Mouse (Mus musculus) megakaryocyte-erythroid progenitor cell, adult 5-6 weeks (primary cell): ENCODE results near the gene Ccdc106. TPM values are rescaled to one million over a fixed set of nuclear protein-coding genes. Genes with fewer than 3 reads are reported as not detected.

Experiments used
- ATAC-seq: replicated peaks from 2 replicates; pipeline ENCODE4 v1.8.0; 2016; ENCODE audit warnings: mild to moderate bottlenecking, inconsistent platforms; ENCODE audit not compliant: severe bottlenecking, poor library complexity, low FRiP score, low TSS enrichment
- total RNA-seq, 2 experiments: library from RNA; stranded (forward) in 1 of 2; stranded (reverse) in 1 of 2; fragments of 200-1000, 215-1000 nt in 1 of 2; fragments of >200 nt in 1 of 2; fragmentation: Nextera tagmentation in 1 of 2; gene quantifications; 2 replicates each; pipeline ENCODE4 v1.2.3; 2014 to 2017

Ccdc106 gene
- total RNA-seq, 2 experiments from 2014 or later: 0.56 TPM; not detected in 1

- peak; percentile 32; the same call in 1 of the 2 replicates for ATAC-seq
Observed at GRCm38 (mm10) chr7:5101066-5101663, 80.8 kb downstream of the Ccdc106 start.

DNA sequence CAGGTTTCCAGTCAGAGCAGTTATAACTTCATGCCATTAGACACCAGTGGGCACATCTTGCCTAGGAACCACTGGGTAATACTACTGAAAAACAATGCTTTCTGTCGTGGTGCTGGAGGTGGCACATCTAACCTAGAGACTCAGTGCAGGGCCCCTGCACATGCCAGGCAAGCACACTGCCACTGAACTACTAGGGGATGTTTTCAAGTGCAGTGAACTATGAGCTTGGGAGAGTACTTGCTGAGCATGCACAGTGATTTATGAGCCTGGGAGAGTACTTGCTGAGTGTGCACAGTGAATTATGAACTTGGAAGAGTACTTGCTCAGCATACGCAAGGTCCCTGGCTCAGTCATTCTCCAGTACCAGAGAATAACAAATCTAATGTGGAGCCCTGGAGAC is 82.2 kb downstream of the Ccdc106 start:
- ATAC-seq: no peak

DNA sequence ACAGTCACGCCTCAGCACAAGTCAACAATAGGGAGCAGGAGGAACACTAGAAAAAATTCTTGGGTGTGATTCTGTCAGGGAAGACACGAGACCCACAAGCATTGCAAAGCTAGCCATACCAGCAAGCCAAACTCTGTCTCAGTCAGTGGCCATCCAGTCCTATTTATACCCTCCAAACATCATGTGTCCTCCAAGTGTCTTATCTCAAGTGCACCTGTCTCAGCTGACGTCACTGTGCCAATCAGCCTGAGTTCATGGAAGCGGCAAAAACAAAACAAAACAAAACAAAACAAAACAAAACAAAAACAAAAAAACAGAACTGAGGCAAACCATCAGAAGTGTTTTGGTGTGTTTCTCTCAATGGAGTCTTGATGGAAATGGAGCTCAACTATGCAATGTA is 87.9 kb downstream of the Ccdc106 start:
- no peak for ATAC-seq

DNA sequence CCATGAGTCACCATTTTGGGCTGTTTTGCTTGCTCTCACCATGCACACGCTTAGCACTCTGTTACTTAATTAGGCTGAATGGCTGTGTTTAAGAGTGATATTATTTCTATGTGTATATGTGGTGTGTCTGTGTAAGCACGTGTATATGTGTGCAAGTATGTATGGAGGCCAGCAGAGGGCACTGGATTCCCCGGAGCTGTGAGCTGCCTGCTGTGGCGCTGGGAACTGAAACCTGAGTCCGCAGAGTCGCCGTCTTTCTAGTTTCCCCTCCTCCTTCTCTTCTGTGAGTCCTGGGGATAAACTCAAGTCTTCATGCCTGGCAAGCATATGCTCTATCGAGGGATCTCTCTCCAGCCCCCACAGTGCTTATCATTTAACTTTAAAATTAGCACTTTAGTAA is 88.9 kb downstream of the Ccdc106 start:
- ATAC-seq: no peak

Other genes with a start within 250 kb of the Ccdc106 start
- not detected in 2 replicates for gene Fam71e2, start 249.3 kb upstream of the Ccdc106 start, total RNA-seq (2014; fragmentation: Nextera tagmentation)
- gene Fam71e2, start 249.3 kb upstream of the Ccdc106 start, total RNA-seq (2017): not detected in 2 replicates
- gene Il11, start 237.7 kb upstream of the Ccdc106 start, total RNA-seq (2014; fragmentation: Nextera tagmentation): not detected in 2 replicates
- gene Il11, start 237.7 kb upstream of the Ccdc106 start, total RNA-seq (2017): 0.15 TPM in 1 of 2 replicates, not detected in the other
- gene Tmem190, start 237.6 kb upstream of the Ccdc106 start, total RNA-seq (2014; fragmentation: Nextera tagmentation): not detected in 2 replicates
- gene Tmem190, start 237.6 kb upstream of the Ccdc106 start, total RNA-seq (2017): not detected in 2 replicates
- 15.1 and 17.8 TPM in 2 replicates for gene Tmem238, start 230.9 kb upstream of the Ccdc106 start, total RNA-seq (2014; fragmentation: Nextera tagmentation)
- gene Tmem238, start 230.9 kb upstream of the Ccdc106 start, total RNA-seq (2017): 21.3 and 26.1 TPM in 2 replicates
- 3,204 and 3,219 TPM in 2 replicates for gene Rpl28, start 227.7 kb upstream of the Ccdc106 start, total RNA-seq (2014; fragmentation: Nextera tagmentation)
- gene Rpl28, start 227.7 kb upstream of the Ccdc106 start, total RNA-seq (2017): 676 and 1,069 TPM in 2 replicates
- 291 and 381 TPM in 2 replicates for gene Ube2s, start 208.0 kb upstream of the Ccdc106 start, total RNA-seq (2014; fragmentation: Nextera tagmentation)
- 146 and 204 TPM in 2 replicates for gene Ube2s, start 208.0 kb upstream of the Ccdc106 start, total RNA-seq (2017)
- 0.31 TPM in 1 of 2 replicates, not detected in the other for gene Shisa7, start 175.9 kb upstream of the Ccdc106 start, total RNA-seq (2014; fragmentation: Nextera tagmentation)
- gene Shisa7, start 175.9 kb upstream of the Ccdc106 start, total RNA-seq (2017): not detected in 2 replicates
- gene Isoc2b, start 150.3 kb upstream of the Ccdc106 start, total RNA-seq (2014; fragmentation: Nextera tagmentation): 1.8 and 12.5 TPM in 2 replicates
- gene Isoc2b, start 150.3 kb upstream of the Ccdc106 start, total RNA-seq (2017): 13.3 and 86.2 TPM in 2 replicates
- gene Isoc2a, start 143.4 kb upstream of the Ccdc106 start, total RNA-seq (2014; fragmentation: Nextera tagmentation): 7.9 and 9.6 TPM in 2 replicates
- 7.4 and 13.2 TPM in 2 replicates for gene Isoc2a, start 143.4 kb upstream of the Ccdc106 start, total RNA-seq (2017)
- gene Gm36210, start 114.0 kb upstream of the Ccdc106 start, total RNA-seq (2014; fragmentation: Nextera tagmentation): not detected in 2 replicates
- not detected in 2 replicates for gene Gm36210, start 114.0 kb upstream of the Ccdc106 start, total RNA-seq (2017)
- 8.2 and 11.6 TPM in 2 replicates for gene Zfp628, start 105.3 kb upstream of the Ccdc106 start, total RNA-seq (2014; fragmentation: Nextera tagmentation)
- 1.1 and 1.2 TPM in 2 replicates for gene Zfp628, start 105.3 kb upstream of the Ccdc106 start, total RNA-seq (2017)
- gene Nat14, start 98.5 kb upstream of the Ccdc106 start, total RNA-seq (2014; fragmentation: Nextera tagmentation): 6.6 TPM in 1 of 2 replicates, not detected in the other
- 0.23 and 1.9 TPM in 2 replicates for gene Nat14, start 98.5 kb upstream of the Ccdc106 start, total RNA-seq (2017)
- gene Ssc5d, start 94.8 kb upstream of the Ccdc106 start, total RNA-seq (2014; fragmentation: Nextera tagmentation): not detected in 2 replicates
- not detected in 2 replicates for gene Ssc5d, start 94.8 kb upstream of the Ccdc106 start, total RNA-seq (2017)
- gene Sbk2, start 56.1 kb upstream of the Ccdc106 start, total RNA-seq (2014; fragmentation: Nextera tagmentation): 0.69 TPM in 1 of 2 replicates, not detected in the other
- not detected in 2 replicates for gene Sbk2, start 56.1 kb upstream of the Ccdc106 start, total RNA-seq (2017)
- not detected in 2 replicates for gene Sbk3, start 49.4 kb upstream of the Ccdc106 start, total RNA-seq (2014; fragmentation: Nextera tagmentation)
- gene Sbk3, start 49.4 kb upstream of the Ccdc106 start, total RNA-seq (2017): not detected in 2 replicates
- 12.0 and 32.5 TPM in 2 replicates for gene Zfp579, start 24.4 kb upstream of the Ccdc106 start, total RNA-seq (2014; fragmentation: Nextera tagmentation)
- 0.76 and 2.2 TPM in 2 replicates for gene Zfp579, start 24.4 kb upstream of the Ccdc106 start, total RNA-seq (2017)
- gene Zfp524, start 6.1 kb upstream of the Ccdc106 start, total RNA-seq (2014; fragmentation: Nextera tagmentation): 16.6 and 19.9 TPM in 2 replicates
- 3.0 and 9.3 TPM in 2 replicates for gene Zfp524, start 6.1 kb upstream of the Ccdc106 start, total RNA-seq (2017)
- gene Fiz1, start 5.9 kb upstream of the Ccdc106 start, total RNA-seq (2014; fragmentation: Nextera tagmentation): 34.8 and 35.7 TPM in 2 replicates
- gene Fiz1, start 5.9 kb upstream of the Ccdc106 start, total RNA-seq (2017): 19.8 and 32.7 TPM in 2 replicates
- 2.6 TPM in 1 of 2 replicates, not detected in the other for gene Gm44973, start 5.1 kb upstream of the Ccdc106 start, total RNA-seq (2014; fragmentation: Nextera tagmentation)
- not detected in 2 replicates for gene Gm44973, start 5.1 kb upstream of the Ccdc106 start, total RNA-seq (2017)
- gene Zfp865, start 177 bp upstream of the Ccdc106 start, total RNA-seq (2014; fragmentation: Nextera tagmentation): 22.7 and 24.4 TPM in 2 replicates
- 7.8 and 9.8 TPM in 2 replicates for gene Zfp865, start 177 bp upstream of the Ccdc106 start, total RNA-seq (2017)
- gene 4632433K11Rik, start 13.6 kb downstream of the Ccdc106 start, total RNA-seq (2014; fragmentation: Nextera tagmentation): 1.3 and 2.0 TPM in 2 replicates
- 0.23 TPM in 1 of 2 replicates, not detected in the other for gene 4632433K11Rik, start 13.6 kb downstream of the Ccdc106 start, total RNA-seq (2017)
- 1.0 and 1.9 TPM in 2 replicates for gene Zfp784, start 17.9 kb downstream of the Ccdc106 start, total RNA-seq (2014; fragmentation: Nextera tagmentation)
- 0.09 and 2.9 TPM in 2 replicates for gene Zfp784, start 17.9 kb downstream of the Ccdc106 start, total RNA-seq (2017)
- gene Zfp580, start 31.0 kb downstream of the Ccdc106 start, total RNA-seq (2014; fragmentation: Nextera tagmentation): 1.3 and 2.1 TPM in 2 replicates
- not detected in 2 replicates for gene Zfp580, start 31.0 kb downstream of the Ccdc106 start, total RNA-seq (2017)
- 259 and 276 TPM in 2 replicates for gene U2af2, start 41.6 kb downstream of the Ccdc106 start, total RNA-seq (2014; fragmentation: Nextera tagmentation)
- gene U2af2, start 41.6 kb downstream of the Ccdc106 start, total RNA-seq (2017): 284 and 302 TPM in 2 replicates
- 134 and 193 TPM in 2 replicates for gene Epn1, start 59.7 kb downstream of the Ccdc106 start, total RNA-seq (2014; fragmentation: Nextera tagmentation)
- gene Epn1, start 59.7 kb downstream of the Ccdc106 start, total RNA-seq (2017): 51.1 and 62.6 TPM in 2 replicates
- not detected in 2 replicates for gene Rfpl4, start 96.4 kb downstream of the Ccdc106 start, total RNA-seq (2014; fragmentation: Nextera tagmentation)
- gene Rfpl4, start 96.4 kb downstream of the Ccdc106 start, total RNA-seq (2017): not detected in 2 replicates
- gene Rasl2-9, start 105.4 kb downstream of the Ccdc106 start, total RNA-seq (2014; fragmentation: Nextera tagmentation): not detected in 2 replicates
- gene Rasl2-9, start 105.4 kb downstream of the Ccdc106 start, total RNA-seq (2017): not detected in 2 replicates
- gene Vmn1r55, start 129.1 kb downstream of the Ccdc106 start, total RNA-seq (2014; fragmentation: Nextera tagmentation): not detected in 2 replicates
- gene Vmn1r55, start 129.1 kb downstream of the Ccdc106 start, total RNA-seq (2017): not detected in 2 replicates
- not detected in 2 replicates for gene Vmn1r56, start 176.2 kb downstream of the Ccdc106 start, total RNA-seq (2014; fragmentation: Nextera tagmentation)
- not detected in 2 replicates for gene Vmn1r56, start 176.2 kb downstream of the Ccdc106 start, total RNA-seq (2017)
- not detected in 2 replicates for gene Vmn1r57, start 197.9 kb downstream of the Ccdc106 start, total RNA-seq (2014; fragmentation: Nextera tagmentation)
- gene Vmn1r57, start 197.9 kb downstream of the Ccdc106 start, total RNA-seq (2017): not detected in 2 replicates